Mouse (Mus musculus) heart, embryonic 11.5 days (tissue): ENCODE data around the gene Btbd9. TPM values are rescaled to one million over a fixed set of nuclear protein-coding genes. Genes with fewer than 3 reads are reported as not detected.
"Not testable (repeated sequence)": the region's sequence is repeated elsewhere in the genome, so short reads cannot be mapped to it uniquely, and the experiment has no call there.

Experiments
- ATAC-seq: fragments of 200-750 bp; cut with Nextera tagmentation; replicated peaks from 2 replicates; pipeline ENCODE4 v1.8.0; 2017; ENCODE audit warnings: moderate library complexity; ENCODE audit not compliant: insufficient number of reproducible peaks, low FRiP score, low TSS enrichment
- H3K27ac ChIP-seq: fragments of 300-500 bp; sonication (generic); 2 replicates; pipeline ENCODE4 v1.5.1; 2014; ENCODE audit warnings: mild to moderate bottlenecking, low read depth, low read length
- H3K27me3 ChIP-seq: fragments of 300-500 bp; sonication (generic); 2 replicates; pipeline ENCODE4 v1.6.1; 2014; ENCODE audit warnings: mild to moderate bottlenecking, low read length, mixed read lengths; ENCODE audit not compliant: control insufficient read depth, insufficient read depth
- H3K36me3 ChIP-seq: fragments of 300-500 bp; sonication (generic); 2 replicates; pipeline ENCODE4 v1.6.1; 2014; ENCODE audit warnings: mild to moderate bottlenecking, low read length, moderate library complexity, mixed read lengths; ENCODE audit not compliant: control insufficient read depth, insufficient read depth
- H3K4me1 ChIP-seq: fragments of 300-500 bp; sonication (generic); 2 replicates; pipeline ENCODE4 v1.6.1; 2014; ENCODE audit warnings: low read length; ENCODE audit not compliant: control insufficient read depth, insufficient read depth
- H3K4me2 ChIP-seq: fragments of 300-500 bp; sonication (generic); 2 replicates; pipeline ENCODE4 v1.6.1; 2014; ENCODE audit warnings: mild to moderate bottlenecking, moderate library complexity
- H3K4me3 ChIP-seq: fragments of 300-500 bp; sonication (generic); 2 replicates; pipeline ENCODE4 v1.5.1; 2014; ENCODE audit warnings: low read depth, low read length
- H3K9ac ChIP-seq: fragments of 300-500 bp; sonication (generic); 2 replicates; pipeline ENCODE4 v1.6.1; 2014; ENCODE audit warnings: mild to moderate bottlenecking, low read depth, low read length, moderate library complexity
- H3K9me3 ChIP-seq: fragments of 300-500 bp; sonication (generic); replicated peaks from 2 replicates; pipeline ENCODE4 v1.6.1; 2016; ENCODE audit warnings: low read length; ENCODE audit not compliant: control insufficient read depth
- WGBS: fragments of 180-500 bp; shearing (Covaris S2); extraction: QIAGEN DNeasy Blood & Tissue Kit; methylation state at CpG from one replicate; pipeline ENCODE4 v1.1.7; 2014; ENCODE audit not compliant: insufficient replicate concordance; 5-methylcytosine and 5-hydroxymethylcytosine counted together
- polyA plus RNA-seq: library from polyadenylated mRNA; unstranded; fragments of >200 nt; fragmentation: Nextera tagmentation; extraction: Ambion mirVana; gene quantifications from 2 replicates; pipeline ENCODE4 v1.2.1, GENCODE M21; 2014

Gene Btbd9
- polyA plus RNA-seq: 32.8 and 41.9 TPM in 2 replicates

GRCm38 (mm10) chr17:30575941-30576773 lies at the start of gene Btbd9:
Gene Btbd9 (minus strand): TSS chr17:30576488.
- WGBS: under 1% methylated on average over 74 of the region's 94 CpGs
- Histone ChIP-seq H3K9ac (peak within 1 kb of the TSS; percentile 84), H3K36me3 (no peaks in the 10 kb centered on the region), H3K4me1 (peaks cover 17% of the 10 kb centered on the region), H3K4me3 (peak within 1 kb of the TSS; percentile 82), H3K9me3 (no peaks in the 10 kb centered on the region), H3K27me3 (no peaks in the 10 kb centered on the region), H3K27ac (peak within 1 kb of the TSS; percentile 87), H3K4me2 (peak within 1 kb of the TSS; percentile 88)
- ATAC-seq: peak; percentile 81

DNA sequence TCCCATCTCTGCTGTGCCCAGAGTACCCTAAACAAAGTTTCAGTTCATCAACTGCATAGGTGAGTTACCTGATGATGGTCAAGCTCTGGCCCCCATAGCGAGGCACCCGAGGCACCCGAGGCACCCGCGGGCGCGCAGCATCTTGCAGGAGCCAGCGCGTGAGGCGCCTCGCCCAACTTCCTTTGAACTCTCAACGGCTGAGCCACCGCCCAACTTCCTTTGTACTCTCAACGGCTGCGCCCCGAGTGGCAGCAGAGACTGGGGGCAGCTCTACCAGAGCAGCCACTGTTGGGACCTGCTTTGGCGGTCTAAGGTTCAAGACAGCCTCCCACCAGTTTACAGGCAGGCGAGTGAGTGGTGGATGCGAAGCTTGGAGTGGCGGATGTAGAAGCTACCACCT lies 47.8 kb upstream of the Btbd9 start, which contains the start of gene Dnah8:
Dnah8 (plus strand) TSS at position 223 of the 400 bp plus-strand sequence.
- H3K36me3 ChIP-seq, H3K4me1 ChIP-seq, H3K4me2 ChIP-seq, H3K4me3 ChIP-seq, H3K9ac ChIP-seq, H3K9me3 ChIP-seq, H3K27ac ChIP-seq, H3K27me3 ChIP-seq, ATAC-seq: not testable (repeated sequence)
- no CpG with 5 or more reads among the region's 20 CpGs for WGBS

GRCm38 (mm10) chr17:30623200-30623599 lies 46.9 kb upstream of the Btbd9 start:
- ATAC-seq: no peak

GRCm38 (mm10) chr17:30621450-30621849 lies 45.2 kb upstream of the Btbd9 start:
- H3K9me3 ChIP-seq: no peaks in the 10 kb centered on the region
- H3K4me2 ChIP-seq: no peak overlapping the region
- WGBS: 64% methylated on average over 4 of the region's 4 CpGs
- H3K36me3 ChIP-seq: no peaks in the 10 kb centered on the region
- no peak overlapping the region for H3K9ac ChIP-seq
- no peak overlapping the region for H3K27ac ChIP-seq
- no peak for ATAC-seq
- no peaks in the 10 kb centered on the region for H3K27me3 ChIP-seq
- no peak overlapping the region for H3K4me3 ChIP-seq
- H3K4me1 ChIP-seq: no peaks in the 10 kb centered on the region

More at GRCm38 (mm10) chr17:30623200-30623599, 46.9 kb upstream of the Btbd9 start:
- H3K36me3 ChIP-seq: no peaks in the 10 kb centered on the region
- no peaks in the 10 kb centered on the region for H3K9me3 ChIP-seq
- H3K4me1 ChIP-seq: no peaks in the 10 kb centered on the region
- H3K9ac ChIP-seq: no peak overlapping the region
- 82% methylated on average over 3 of the region's 3 CpGs for WGBS
- H3K27ac ChIP-seq: no peak overlapping the region
- no peak overlapping the region for H3K4me2 ChIP-seq
- H3K27me3 ChIP-seq: no peaks in the 10 kb centered on the region
- no peak overlapping the region for H3K4me3 ChIP-seq

DNA sequence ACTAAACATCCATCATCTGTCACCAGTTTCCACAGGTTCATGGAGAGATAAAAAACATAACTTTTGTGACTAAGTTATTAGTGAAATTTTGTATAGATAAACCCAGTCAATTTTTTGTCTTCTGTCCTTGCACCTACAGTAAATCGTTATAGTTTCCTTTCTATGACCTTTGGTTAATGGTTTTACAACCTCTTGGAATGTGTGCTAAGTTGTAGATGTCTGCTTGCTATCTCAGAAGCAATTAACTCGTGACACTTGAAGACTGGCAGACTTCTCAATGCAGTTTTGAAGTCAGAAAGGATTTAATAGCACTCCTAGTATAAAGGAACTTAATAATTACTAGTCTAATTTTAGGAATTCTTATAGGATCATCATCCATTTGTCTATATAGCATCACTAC lies 44.3 kb upstream of the Btbd9 start:
- H3K9ac ChIP-seq: no peak overlapping the region
- WGBS: 68% methylated on average over 2 of the region's 2 CpGs
- no peaks in the 10 kb centered on the region for H3K4me1 ChIP-seq
- no peak for ATAC-seq
- H3K4me2 ChIP-seq: no peak overlapping the region
- H3K27me3 ChIP-seq: no peaks in the 10 kb centered on the region
- no peaks in the 10 kb centered on the region for H3K9me3 ChIP-seq
- H3K4me3 ChIP-seq: no peak overlapping the region
- no peaks in the 10 kb centered on the region for H3K36me3 ChIP-seq
- H3K27ac ChIP-seq: no peak overlapping the region

DNA sequence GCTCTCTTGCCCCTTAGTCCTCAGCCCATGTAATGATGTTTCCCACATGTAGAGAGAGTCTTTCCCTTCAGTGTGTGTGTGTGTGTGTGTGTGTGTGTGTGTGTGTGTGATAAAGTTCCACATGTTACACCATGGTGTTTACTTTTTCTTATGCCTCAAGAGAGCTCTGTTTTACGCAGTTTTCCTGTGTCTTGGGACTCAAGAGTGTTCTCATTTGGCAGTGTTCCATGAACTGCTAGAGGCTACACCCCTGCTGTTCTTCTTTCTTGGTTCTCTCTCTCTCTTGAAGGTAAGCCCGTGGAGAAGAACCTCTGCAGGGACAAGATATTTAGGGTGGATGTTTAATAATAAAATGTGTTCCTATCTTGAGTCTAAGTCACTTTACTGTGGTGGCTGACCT lies 42.9 kb upstream of the Btbd9 start:
- H3K4me1 ChIP-seq: no peaks in the 10 kb centered on the region
- no peaks in the 10 kb centered on the region for H3K27me3 ChIP-seq
- no peak for ATAC-seq
- no peak overlapping the region for H3K4me3 ChIP-seq
- 50% methylated on average over 2 of the region's 2 CpGs for WGBS
- no peaks in the 10 kb centered on the region for H3K9me3 ChIP-seq
- no peak overlapping the region for H3K9ac ChIP-seq
- H3K36me3 ChIP-seq: no peaks in the 10 kb centered on the region
- no peak overlapping the region for H3K27ac ChIP-seq
- H3K4me2 ChIP-seq: no peak overlapping the region

DNA sequence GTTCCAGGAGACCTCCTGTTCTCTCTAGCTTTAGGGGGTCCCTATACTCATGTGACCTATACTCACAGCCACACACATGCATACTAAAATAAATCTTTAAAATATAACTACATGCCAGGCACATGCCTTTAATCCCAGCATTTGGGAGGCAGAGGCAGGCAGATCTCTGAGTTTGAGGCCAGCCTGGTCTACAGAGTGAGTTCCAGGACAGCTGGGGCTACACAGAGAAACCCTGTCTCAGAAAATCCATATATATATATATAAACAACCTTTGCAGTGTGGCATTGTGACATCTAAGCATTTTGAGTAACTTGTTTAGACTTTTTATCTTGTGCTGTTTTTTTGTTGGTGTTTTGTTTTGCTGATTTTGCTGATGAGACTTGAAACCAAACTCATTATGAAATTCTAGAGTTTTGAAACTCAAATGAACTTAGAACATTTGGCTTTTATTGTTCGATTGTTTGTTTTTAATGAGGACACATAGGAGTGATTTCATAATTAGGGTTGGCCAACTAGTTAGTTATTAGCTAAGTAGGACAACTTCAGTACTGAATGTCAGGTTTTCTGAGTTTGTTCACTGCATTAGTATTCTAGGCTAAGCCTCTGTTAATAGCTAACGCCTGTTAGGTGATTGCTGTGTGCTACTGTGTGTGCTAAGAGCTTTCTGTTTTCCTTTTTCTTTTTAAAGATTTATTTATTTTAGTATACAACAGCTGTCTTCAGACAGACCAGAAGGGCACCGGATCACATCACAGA lies 42.0 kb upstream of the Btbd9 start:
- Histone ChIP-seq H3K36me3 (no peaks in the 10 kb centered on the region), H3K4me1 (no peaks in the 10 kb centered on the region), H3K27me3 (no peaks in the 10 kb centered on the region), H3K27ac (no peak overlapping the region), H3K4me2 (no peak overlapping the region), H3K4me3 (no peak overlapping the region), H3K9me3 (no peaks in the 10 kb centered on the region), H3K9ac (no peak overlapping the region)
- WGBS: 82% methylated on average over 3 of the region's 3 CpGs
- ATAC-seq: no peak

DNA sequence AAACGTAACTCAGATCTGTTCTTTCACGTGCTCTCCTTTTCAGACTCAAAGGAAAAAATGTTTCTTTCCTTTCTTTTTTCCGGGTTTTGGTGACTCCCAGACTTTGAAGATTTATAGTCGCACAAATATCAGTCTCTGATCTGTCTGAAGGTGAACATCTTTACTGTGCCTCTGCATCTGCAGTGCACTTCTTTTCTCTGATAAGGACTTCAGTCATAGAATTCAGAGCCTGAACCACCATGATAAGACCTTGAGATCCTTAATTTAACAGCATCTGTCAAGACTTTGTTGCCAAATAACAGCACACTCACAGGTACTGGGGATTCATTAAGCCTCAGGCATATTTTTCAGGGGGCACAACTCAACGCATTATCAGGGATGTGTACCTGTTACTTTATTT lies 39.9 kb upstream of the Btbd9 start:
- no peak overlapping the region for H3K4me2 ChIP-seq
- ATAC-seq: no peak
- H3K4me3 ChIP-seq: no peak overlapping the region
- H3K9me3 ChIP-seq: no peaks in the 10 kb centered on the region
- H3K27me3 ChIP-seq: no peaks in the 10 kb centered on the region
- H3K9ac ChIP-seq: no peak overlapping the region
- 83% methylated on average over 5 of the region's 5 CpGs for WGBS
- no peak overlapping the region for H3K27ac ChIP-seq
- no peaks in the 10 kb centered on the region for H3K36me3 ChIP-seq
- H3K4me1 ChIP-seq: 0 out of 2 replicates have a peak, but pooled peaks cover 4% of the 10 kb centered on the region
